ENCODE assay signal across 27 mouse cellular contexts in the genomic region with DNA sequence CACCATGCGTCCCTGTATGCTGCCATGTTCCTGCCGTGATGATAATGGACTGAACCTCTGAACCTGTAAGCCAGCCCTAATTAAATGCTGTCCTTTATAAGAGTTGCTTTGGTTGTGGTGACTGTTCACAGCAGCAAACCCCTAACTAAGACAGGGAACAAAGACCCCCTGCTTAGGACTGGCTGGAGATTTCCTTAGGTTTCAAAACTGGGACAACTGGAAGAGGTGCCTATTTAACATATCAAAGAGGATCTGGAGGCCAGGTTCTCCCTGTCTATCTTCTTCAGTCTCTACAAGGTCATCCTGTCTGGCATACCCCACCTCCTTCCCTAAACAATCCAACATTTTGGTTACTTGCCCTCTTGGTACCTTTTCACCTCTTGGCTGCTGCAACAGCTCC.
"Had no signal": no experiment of that assay in that cellular context is flagged by ENCODE, and none has a peak within 500 bp of the region (broad histone marks: within the 10 kb centered on the region; RNA-seq: fewer than 3 reads in every experiment).

No protein-coding gene starts in this region.

- H3K4me2 ChIP-seq: heart, embryonic 11.5 days; heart, embryonic 13.5 days; heart, embryonic 15.5 days; hindbrain, embryonic 13.5 days; hindbrain, embryonic 15.5 days; kidney, embryonic 15.5 days; limb, embryonic 13.5 days; limb, embryonic 15.5 days; liver, embryonic 12.5 days had no signal

- H3K27me3 ChIP-seq: heart, embryonic 13.5 days; heart, embryonic 15.5 days; hindbrain, embryonic 13.5 days; hindbrain, embryonic 15.5 days; kidney, embryonic 15.5 days; limb, embryonic 13.5 days; limb, embryonic 15.5 days; liver, embryonic 12.5 days had no signal

- H3K4me1 ChIP-seq: heart, embryonic 13.5 days; heart, embryonic 15.5 days; hindbrain, embryonic 13.5 days; hindbrain, embryonic 15.5 days; kidney, embryonic 15.5 days; limb, embryonic 13.5 days; limb, embryonic 15.5 days; liver, embryonic 12.5 days had no signal

- H3K4me3 ChIP-seq: gastrocnemius, adult 2 months; heart, embryonic 13.5 days; heart, embryonic 15.5 days; hindbrain, embryonic 13.5 days; hindbrain, embryonic 15.5 days; kidney, embryonic 15.5 days; limb, embryonic 13.5 days; limb, embryonic 15.5 days; liver, embryonic 12.5 days had no signal

- H3K27ac ChIP-seq: gastrocnemius, adult 2 months; heart, embryonic 13.5 days; heart, embryonic 15.5 days; hindbrain, embryonic 13.5 days; hindbrain, embryonic 15.5 days; hindbrain, postnatal 0 days; kidney, embryonic 15.5 days; kidney, postnatal 0 days; limb, embryonic 13.5 days; limb, embryonic 15.5 days; liver, embryonic 12.5 days; liver, embryonic 14.5 days had no signal

- DNase-seq: gastrocnemius, adult 2 months; gastrocnemius, postnatal 10 days; gastrocnemius, postnatal 25 days; heart, adult 18-20 months; heart, postnatal 14 days; heart, postnatal 36 days; kidney, adult 11 months; kidney, adult 2 months; kidney, adult 9 months; kidney, postnatal 14 days; kidney, postnatal 4 days; layer of hippocampus, adult 9-11 months; layer of hippocampus, postnatal 36 days; left cerebral cortex, postnatal 4 days had no signal

- ATAC-seq: hindbrain, postnatal 0 days; intestine, embryonic 16.5 days; liver, embryonic 12.5 days had no signal

- H3K9ac ChIP-seq: heart, embryonic 13.5 days; heart, embryonic 15.5 days; hindbrain, embryonic 13.5 days; hindbrain, embryonic 15.5 days; kidney, embryonic 15.5 days; limb, embryonic 13.5 days; limb, embryonic 15.5 days; liver, embryonic 12.5 days; liver, embryonic 14.5 days had no signal

- H3K9me3 ChIP-seq: heart, embryonic 13.5 days; heart, embryonic 15.5 days; hindbrain, embryonic 13.5 days; hindbrain, embryonic 15.5 days; kidney, embryonic 15.5 days; limb, embryonic 13.5 days; limb, embryonic 15.5 days; liver, embryonic 12.5 days had no signal
